Mouse (Mus musculus) embryonic facial prominence, embryonic 12.5 days (tissue): ENCODE measurements around the gene Gm12830. TPM values are rescaled to one million over a fixed set of nuclear protein-coding genes. Genes with fewer than 3 reads are reported as not detected.
A peak's percentile ranks its signal among the peaks of the same experiment; 100 is the strongest.

Experiments
- ATAC-seq: fragments of 200-750 bp; cut with Nextera tagmentation; 2 replicates; pipeline ENCODE4 v1.8.0; 2017; ENCODE audit not compliant: insufficient number of reproducible peaks, insufficient read depth, low FRiP score, low TSS enrichment
- H3K27ac ChIP-seq: fragments of 300-500 bp; sonication (generic); 2 replicates; pipeline ENCODE4 v1.5.1; 2016; ENCODE audit warnings: mild to moderate bottlenecking
- H3K27me3 ChIP-seq: fragments of 300-500 bp; sonication (generic); 2 replicates; pipeline ENCODE4 v1.6.1; 2016; ENCODE audit warnings: mild to moderate bottlenecking, moderate library complexity
- H3K36me3 ChIP-seq: fragments of 300-500 bp; sonication (generic); 2 replicates; pipeline ENCODE4 v1.6.1; 2016; ENCODE audit warnings: mild to moderate bottlenecking
- H3K4me1 ChIP-seq: fragments of 300-500 bp; sonication (generic); 2 replicates; pipeline ENCODE4 v1.6.1; 2016
- H3K4me2 ChIP-seq: fragments of 300-500 bp; sonication (generic); replicated peaks from 2 replicates; pipeline ENCODE4 v1.6.1; 2016; ENCODE audit warnings: mild to moderate bottlenecking, moderate library complexity
- H3K4me3 ChIP-seq: fragments of 300-500 bp; sonication (generic); 2 replicates; pipeline ENCODE4 v1.5.1; 2016; ENCODE audit warnings: mild to moderate bottlenecking
- H3K9ac ChIP-seq: fragments of 300-500 bp; sonication (generic); 2 replicates; pipeline ENCODE4 v1.6.1; 2016; ENCODE audit warnings: mild to moderate bottlenecking, moderate library complexity
- H3K9me3 ChIP-seq: fragments of 300-500 bp; sonication (generic); 2 replicates; pipeline ENCODE4 v1.6.1; 2016; ENCODE audit warnings: mild to moderate bottlenecking, moderate library complexity
- WGBS: fragments of 180-500 bp; shearing (Covaris S2); methylation state at CpG from one replicate; pipeline ENCODE4 v1.1.7; 2016; 5-methylcytosine and 5-hydroxymethylcytosine counted together
- polyA plus RNA-seq: library from polyadenylated mRNA; unstranded; fragments of >200 nt; fragmentation: Nextera tagmentation; extraction: Ambion mirVana; gene quantifications from 2 replicates; pipeline ENCODE4 v1.2.1, GENCODE M21; 2016

Gm12830 gene
- polyA plus RNA-seq, 1 experiment from 2014 or later, result not detected

DNA sequence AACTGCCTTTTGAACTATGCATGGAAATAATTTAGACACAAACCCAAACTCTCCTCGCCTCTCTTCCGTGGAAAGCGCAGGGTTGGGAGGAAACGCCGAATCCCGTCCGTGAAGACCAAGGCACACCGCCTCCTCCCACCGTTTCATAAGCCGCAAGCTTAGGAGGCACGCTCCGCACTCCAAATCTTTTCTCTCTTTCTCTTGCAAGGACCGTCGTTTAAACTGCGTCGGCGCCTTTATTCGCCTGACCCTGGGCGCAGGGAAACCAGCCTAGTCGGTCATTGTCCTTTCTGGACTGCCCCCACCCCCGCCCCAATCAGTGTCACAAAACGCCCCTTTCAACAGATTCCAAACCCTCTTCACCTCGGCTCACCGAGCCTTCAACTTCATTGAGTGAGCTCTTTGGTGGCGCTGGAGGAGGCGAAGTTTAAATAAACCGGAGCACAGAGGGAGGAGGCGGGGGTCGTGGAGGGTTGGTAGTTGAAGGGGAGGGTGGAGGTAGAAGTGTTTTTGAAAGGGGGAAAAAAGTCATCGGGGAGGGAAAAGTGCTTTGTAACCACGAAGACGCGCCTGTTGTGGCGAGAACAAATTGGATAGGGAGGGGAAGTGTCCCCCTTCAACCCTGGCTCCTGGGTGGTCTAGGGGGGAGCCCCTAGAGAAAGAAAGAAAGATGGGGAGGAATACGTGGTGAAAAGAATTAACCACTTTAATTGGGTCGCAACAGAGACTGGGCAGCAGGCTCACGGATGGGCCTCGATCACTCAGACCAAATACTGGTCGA lies 81.3 kb downstream of the Gm12830 start:
- peaks cover 15% of the 10 kb centered on the region; the same call in 1 of the 2 replicates for H3K4me1 ChIP-seq
- H3K4me2 ChIP-seq, result peak overlapping the region; percentile 74
- no peaks in the 10 kb centered on the region for H3K36me3 ChIP-seq
- ATAC-seq, result no peak
- 1% methylated on average over 39 of the region's 39 CpGs for WGBS
- H3K4me3 ChIP-seq, result peak overlapping the region; percentile 36
- H3K9me3 ChIP-seq, result no peaks in the 10 kb centered on the region
- peaks cover 76% of the 10 kb centered on the region for H3K27me3 ChIP-seq
- peak overlapping the region; percentile 58 for H3K27ac ChIP-seq
- peak overlapping the region; percentile 42 for H3K9ac ChIP-seq

GRCm38 (mm10) chr4:114903422-114903782 lies 81.9 kb downstream of the Gm12830 start:
- Histone ChIP-seq H3K27ac (no peak overlapping the region), H3K4me3 (peak overlapping the region; percentile 36), H3K27me3 (peaks cover 76% of the 10 kb centered on the region), H3K4me1 (peaks cover 18% of the 10 kb centered on the region; the same call in 1 of the 2 replicates), H3K4me2 (peak overlapping the region; percentile 74), H3K9me3 (no peaks in the 10 kb centered on the region), H3K36me3 (no peaks in the 10 kb centered on the region), H3K9ac (no peak overlapping the region)
- no peak for ATAC-seq
- 1% methylated on average over 11 of the region's 11 CpGs for WGBS

DNA sequence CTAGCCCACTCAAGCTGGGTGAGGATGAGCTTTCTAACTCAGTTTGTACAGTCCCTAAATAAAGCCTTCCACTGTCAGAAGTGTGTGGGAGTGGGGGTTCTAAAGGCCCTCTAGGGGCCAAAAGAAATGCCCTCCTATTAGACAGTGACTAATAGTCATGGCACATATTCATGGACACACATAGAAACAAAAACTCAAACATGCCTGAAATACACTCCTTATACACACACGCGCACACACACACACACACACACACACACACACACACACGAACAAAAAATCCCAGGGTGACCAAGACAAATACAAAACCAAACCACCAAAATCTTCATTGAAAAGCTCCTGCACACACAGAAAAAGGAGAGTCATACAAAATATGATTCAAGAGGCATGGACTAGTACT lies 84.0 kb downstream of the Gm12830 start:
- H3K27ac ChIP-seq, result no peak overlapping the region
- H3K9ac ChIP-seq, result peak overlapping the region; percentile 72
- H3K4me2 ChIP-seq, result peak overlapping the region; percentile 74
- H3K9me3 ChIP-seq, result no peaks in the 10 kb centered on the region
- H3K36me3 ChIP-seq, result no peaks in the 10 kb centered on the region
- peaks cover 18% of the 10 kb centered on the region; the same call in 1 of the 2 replicates for H3K4me1 ChIP-seq
- ATAC-seq, result no peak
- peaks cover 72% of the 10 kb centered on the region for H3K27me3 ChIP-seq
- peak overlapping the region; percentile 54 for H3K4me3 ChIP-seq
- WGBS, result 39% methylated on average over 3 of the region's 3 CpGs

Other genes starting within 250 kb of the Gm12830 start
- 6.2 and 7.7 TPM in 2 replicates for gene Foxd2, start 87.2 kb downstream of the Gm12830 start, polyA plus RNA-seq
- 0.27 and 1.5 TPM in 2 replicates for gene Foxe3, start 104.3 kb downstream of the Gm12830 start, polyA plus RNA-seq
- 95.3 and 106 TPM in 2 replicates for gene Cmpk1, start 165.5 kb downstream of the Gm12830 start, polyA plus RNA-seq
- 13.2 and 17.7 TPM in 2 replicates for gene Stil, start 178.4 kb downstream of the Gm12830 start, polyA plus RNA-seq
- 2.3 and 2.5 TPM in 2 replicates for gene Tal1, start 234.7 kb downstream of the Gm12830 start, polyA plus RNA-seq